Mouse (Mus musculus): ENCODE results near the gene Tmod1.

Gene Tmod1

DNA sequence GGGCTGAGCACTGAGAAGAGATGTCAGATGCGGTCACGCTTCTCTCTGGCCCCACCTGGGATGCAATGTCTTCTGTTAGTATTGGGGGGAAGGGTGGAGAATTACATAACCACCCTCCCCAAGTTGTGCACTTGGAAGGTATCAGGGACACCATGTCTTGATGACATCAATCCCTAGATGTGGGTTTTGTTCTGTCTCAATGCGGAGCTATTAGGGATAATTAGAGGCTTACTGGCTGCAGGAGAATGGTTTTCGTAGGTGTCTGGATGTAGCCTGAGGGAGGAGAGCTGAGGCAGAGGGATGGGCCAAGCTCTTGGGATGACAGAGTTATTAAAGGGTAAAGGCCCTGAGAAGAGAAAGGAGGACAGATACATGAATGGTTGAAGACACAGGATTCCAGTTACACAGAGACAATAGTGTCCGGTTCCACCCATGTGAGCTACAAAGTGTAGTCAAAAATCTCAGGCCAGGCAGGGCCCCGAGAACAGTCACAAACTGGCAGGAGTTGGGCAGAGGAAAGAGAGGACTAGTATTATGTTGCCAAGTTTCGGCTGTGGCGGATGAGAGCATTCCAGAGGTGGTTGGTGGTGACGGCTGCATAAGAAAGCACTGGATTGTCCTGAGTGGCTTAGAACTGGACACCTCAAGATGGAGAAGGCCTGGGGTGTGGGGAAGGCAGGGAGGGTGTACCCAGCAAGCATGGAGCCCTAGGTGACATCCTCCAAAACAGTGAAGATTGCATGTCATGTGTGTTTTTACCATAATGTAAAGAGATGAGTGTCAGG is 14.8 kb downstream of the Tmod1 start:
- DNase-seq (ENCODE audit: low spot score in 2 of 2) = no peak

DNA sequence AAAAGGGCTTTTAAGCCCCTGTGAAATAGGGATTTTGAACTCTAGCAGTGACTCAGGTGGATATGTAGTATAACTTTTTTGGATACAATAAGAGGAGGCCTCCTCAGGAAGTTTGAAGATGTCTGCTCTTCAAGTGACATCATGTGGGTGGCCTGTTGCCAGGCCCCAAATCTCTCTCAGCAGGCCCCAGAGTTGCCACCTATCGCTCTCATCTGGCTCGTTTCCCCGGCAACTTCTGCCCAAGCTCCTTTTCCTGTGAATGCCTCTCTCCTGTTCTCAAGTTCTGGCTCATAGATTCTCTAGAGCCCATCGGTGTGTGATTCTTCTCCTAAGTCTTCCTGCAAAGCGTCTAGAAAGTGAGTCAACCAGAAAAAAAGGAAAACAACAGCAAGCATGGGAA is 17.4 kb downstream of the Tmod1 start:
- DNase-seq (ENCODE audit: low spot score in 2 of 2) = no peak

DNA sequence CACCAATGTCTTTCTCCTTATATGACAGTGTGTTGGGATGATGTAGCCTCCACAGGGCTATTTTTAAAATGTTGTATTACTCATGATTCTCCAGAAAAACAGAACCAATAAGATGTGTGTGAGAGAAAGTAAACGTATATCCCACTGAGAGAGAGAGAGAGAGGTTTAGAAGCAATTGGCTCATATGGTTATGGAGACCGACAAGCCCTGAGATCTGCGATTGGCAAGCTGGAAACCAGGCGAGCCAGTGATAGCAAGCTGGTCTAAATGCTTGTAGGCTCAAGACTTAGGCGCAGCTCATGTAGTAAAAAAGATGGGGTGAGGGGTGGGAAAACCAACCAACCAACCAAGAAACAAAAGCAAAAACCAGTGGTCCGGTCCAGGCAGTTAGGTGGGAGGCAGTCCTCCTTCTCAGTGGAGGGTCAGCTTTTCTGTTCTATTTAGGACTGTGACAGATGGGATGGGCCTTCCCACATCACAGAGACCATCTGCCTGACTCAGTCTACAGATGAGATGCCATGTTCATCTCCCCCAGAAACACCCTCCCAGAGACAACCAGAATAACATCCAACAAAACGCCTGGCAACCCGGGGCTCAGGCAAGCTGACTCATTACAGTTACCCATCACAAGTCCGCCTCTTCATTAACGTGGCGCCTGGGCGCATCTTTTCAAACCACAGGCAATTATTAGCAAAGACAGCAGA is 22.7 kb downstream of the Tmod1 start:
- DNase-seq (ENCODE audit: low spot score in 2 of 2) = peak; percentile 53 to 78

DNA sequence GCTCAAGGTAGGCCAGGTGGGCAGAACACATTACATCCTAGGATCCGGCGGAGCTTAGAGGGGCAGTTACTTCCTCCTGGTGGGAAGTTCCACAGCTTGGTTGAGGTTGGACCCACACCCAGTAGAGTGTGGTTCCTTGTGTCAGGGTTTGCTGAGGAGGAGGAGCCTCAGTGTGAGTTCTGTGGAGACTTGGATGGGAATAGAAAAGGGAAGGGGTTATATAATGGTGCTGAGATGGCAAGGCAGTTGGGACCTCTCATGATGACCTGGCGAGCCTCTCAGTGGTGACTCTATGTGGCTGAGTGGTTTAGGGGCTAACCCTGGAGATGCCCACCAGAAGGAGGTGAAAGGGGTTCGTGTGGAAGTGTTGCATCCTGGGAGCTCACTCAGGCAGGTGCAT is 25.1 kb downstream of the Tmod1 start:
- DNase-seq (ENCODE audit: low spot score in 2 of 2) = no peak

DNA sequence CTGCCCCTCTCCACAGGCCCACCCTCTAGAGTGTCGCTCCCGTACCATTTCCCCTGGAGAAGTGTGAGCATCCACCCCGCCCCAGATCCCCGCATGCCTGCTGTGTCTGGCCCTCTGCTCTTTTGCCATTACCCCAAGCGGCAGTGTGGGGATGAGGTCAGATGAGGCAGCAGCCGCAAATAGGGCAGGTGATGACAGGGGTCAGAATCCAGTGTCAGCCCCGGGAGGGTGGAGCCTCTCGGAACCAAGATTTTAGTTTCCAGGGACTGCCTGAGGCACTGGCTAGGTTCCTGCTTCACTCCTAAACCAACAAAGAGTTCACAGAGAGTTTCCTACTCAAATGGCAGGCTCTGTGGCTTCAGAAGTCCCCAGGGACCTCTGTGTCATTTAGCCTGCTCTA is 25.5 kb downstream of the Tmod1 start:
- no peak for DNase-seq (ENCODE audit: low spot score in 2 of 2)

DNA sequence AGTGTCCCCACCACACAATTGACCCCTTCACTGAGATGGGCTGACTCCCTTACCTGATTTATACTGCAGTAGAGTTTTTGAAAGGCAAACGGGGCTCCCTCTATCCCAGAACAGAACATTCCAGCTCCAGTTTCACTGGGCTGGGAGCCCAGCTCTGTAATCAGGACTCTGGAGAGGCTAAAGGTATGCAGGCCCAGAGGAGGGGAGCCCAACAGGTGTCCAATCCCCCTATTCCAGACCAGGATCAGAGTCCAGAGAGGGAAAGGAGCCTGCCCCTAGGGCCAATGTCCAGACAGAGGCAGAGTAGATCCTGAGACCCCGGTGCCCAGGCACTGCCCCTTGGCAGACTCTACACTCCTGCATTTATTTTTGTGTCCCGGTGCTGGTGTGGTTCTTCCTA is 26.2 kb downstream of the Tmod1 start:
- no peak for DNase-seq (ENCODE audit: low spot score in 2 of 2)

DNA sequence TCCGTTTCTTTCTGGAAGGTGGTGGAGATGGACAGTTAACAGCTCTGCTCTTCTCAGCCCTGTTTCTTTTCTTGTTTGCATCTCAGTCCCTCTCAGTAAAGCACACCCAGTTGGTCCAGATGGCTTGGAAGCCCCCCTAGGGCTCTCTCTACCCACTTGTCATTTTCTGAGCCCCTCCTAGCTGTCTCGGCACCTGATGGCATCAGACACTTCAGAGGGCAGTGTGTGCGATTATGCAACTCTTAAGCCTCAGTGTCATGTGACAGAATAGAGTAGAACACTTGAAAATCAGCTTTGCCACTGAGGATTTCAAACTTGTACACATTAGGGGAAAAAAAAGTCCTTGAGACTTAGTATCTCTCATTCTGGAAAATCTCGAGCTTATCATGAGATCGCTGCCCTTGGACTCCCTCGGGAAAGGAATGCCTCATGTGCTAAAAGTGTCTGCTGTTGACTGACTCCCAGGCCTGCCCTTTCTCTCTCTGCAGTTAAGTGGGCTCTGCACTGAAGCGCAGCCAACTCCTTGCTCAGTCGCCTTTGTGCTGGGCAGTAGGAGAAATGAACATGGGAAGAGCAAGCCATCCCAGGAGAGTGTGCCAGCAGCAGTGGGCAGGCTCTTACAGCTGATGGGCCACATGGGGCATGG is 27.1 kb downstream of the Tmod1 start:
- DNase-seq (ENCODE audit: low spot score in 2 of 2) = no peak

DNA sequence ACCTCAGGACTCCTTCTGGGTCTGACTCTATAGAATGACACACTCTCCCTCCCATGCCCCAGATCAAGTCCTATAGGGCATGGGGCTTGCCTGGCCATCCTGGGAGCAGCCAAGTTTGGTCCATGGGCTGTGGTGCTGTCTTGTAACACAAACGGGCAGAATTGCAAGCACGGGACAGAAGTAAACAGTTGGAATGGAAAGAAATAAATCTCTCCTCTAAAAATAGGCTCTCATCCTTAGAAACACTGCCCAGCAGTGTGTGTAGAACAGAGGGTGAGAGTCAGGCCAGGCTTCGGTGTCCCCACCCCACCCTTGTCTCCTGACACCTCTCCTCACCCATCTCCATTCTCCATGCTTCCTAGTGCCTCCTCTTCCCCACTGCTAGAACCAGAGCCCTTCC is 29.3 kb downstream of the Tmod1 start:
- no peak for DNase-seq (ENCODE audit: low spot score in 2 of 2)

DNA sequence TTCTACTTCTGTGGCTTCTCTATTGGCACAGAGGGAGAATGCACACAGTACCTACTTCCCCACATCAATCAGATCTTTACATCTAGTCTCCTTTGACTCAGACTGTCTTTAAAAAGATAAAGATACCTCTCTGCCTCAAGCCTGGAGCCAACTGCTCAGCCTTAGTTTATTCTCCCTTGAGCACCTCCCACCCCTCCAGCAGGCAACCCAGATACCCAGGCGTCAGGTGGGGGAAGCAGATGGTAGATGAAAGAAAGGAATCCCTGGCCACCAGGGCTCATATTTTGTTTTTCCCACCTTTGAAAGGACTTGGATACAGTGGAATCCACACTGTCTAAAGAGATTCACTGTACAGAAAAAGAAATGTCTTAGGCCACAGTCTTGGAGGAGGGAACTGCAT is 29.8 kb downstream of the Tmod1 start:
- no peak for DNase-seq (ENCODE audit: low spot score in 2 of 2)

DNA sequence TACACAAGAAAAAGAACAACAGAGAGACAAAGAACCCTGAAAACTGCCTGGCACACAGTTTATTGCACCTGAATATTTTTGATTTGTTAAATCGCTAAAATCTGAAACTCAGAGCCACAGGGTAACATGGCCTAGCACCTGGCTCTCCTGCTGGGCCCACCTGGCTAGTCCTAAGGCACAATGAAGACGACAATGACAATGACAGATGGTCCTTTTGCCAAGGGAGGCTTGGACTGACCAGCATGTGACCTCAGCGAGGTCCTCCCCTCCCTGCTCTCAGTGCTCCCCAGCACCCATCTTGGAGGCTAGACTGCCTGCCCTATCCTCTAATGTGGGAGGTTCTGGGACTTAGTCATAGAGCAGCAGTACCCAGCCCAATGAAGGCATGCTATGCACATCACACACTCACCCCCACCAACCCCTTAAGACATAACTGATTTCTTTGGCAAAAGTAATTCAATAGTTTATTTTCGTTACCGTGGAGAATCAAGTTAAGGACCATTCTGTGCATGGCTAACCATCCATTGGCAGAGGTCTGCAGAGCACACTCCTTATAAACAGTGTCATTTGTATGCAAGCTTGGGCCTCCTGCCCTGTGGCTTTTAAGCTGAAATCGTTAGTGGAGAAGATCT is 31.2 kb downstream of the Tmod1 start:
- no peak for DNase-seq (ENCODE audit: low spot score in 2 of 2)

DNA sequence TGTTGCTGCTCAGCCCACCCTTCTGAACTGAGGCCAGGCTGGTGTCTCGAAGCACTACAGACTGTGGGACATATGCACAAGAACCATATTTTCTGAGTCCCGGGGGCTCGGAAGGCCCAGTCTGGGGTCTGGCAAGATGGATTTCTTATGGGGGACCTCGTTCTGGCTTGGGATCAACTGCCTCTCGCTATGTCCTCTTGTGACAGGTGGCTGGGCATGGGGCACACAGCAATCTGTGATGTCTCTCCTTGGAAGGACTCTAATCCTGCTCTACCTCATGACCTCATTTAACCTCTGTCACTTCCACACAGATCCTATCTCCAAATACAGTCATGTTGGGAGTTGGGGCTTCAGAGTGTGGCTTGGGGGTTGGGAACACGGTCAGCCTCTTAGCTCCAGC is 33.9 kb downstream of the Tmod1 start:
- no peak for DNase-seq (ENCODE audit: low spot score in 2 of 2)

DNA sequence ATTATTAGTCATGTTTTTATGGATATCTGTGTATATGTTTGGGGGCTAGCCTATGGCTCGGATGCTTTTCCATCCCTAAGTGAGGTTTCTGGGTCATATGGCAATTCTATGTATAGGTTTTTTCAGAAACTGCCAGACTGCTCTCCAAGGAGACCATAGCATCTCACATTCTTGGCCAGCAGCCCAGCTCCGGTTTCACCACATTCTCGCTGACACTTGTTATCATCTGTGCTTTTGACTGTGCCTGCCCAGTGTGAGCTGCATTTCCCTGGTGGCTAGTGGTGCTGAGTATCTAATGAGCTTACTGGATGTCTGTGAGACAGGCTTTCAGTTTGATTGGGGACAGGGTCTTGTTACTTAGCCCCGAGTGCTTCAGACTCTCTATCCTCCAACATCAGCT is 35.0 kb downstream of the Tmod1 start:
- no peak for DNase-seq (ENCODE audit: low spot score in 2 of 2)

DNA sequence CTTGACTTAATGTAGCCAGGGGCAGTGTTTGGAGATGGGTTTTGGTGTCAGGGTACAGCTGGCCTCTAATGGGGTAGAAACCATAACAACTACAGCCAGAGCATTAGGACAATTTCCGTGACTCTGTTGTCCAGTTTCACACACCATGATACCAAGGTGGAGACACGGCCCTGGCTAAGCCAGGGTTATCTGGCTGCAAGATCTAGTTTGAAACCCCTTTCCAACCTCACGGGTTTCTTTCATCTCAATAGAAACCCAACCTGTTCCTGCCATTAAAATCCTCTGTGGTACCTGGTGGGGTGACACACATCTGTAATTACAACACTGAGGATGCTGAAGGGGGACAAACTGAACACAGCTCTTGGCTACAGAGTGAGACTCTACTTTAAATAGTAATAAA is 36.9 kb downstream of the Tmod1 start:
- no peak for DNase-seq (ENCODE audit: low spot score in 2 of 2)

DNA sequence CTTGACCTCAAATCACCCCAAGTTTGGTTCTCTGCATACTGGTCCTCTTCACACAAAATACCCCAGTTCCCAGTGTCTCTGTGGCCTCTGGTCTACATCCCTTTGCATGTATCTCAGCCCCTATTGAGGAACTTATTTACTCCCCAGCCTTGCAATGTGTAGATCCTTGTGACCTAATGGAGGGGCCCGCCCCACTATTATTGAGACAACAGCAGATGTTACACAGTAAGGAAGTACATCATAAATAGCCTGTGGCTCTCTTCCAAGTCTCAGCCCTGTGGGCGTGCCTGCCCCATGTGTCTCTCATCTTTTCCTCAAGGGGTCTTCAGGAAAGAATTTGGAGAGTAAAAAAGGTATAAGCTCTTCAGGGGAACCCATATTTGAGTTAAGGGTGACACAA is 38.2 kb downstream of the Tmod1 start:
- no peak for DNase-seq (ENCODE audit: low spot score in 2 of 2)

DNA sequence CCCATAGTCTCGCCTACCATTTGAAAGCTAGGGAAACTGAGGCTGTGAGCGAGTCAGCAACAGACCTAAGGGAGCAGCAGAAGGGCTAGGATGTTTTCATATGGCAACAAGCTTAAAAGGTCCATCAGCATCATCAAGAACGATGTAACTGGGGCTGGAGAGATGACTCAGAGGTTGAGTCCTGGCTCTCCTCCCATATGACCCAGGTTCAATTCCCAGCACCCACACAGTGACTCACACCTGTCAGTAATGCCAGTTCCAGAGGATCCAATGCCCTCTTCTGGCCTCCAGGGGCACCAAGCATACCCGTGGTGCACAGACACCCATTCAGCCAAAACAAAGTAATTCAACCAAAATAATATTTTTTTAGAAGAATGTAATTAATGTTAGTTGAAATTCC is 41.5 kb downstream of the Tmod1 start:
- no peak for DNase-seq (ENCODE audit: low spot score in 2 of 2)

DNA sequence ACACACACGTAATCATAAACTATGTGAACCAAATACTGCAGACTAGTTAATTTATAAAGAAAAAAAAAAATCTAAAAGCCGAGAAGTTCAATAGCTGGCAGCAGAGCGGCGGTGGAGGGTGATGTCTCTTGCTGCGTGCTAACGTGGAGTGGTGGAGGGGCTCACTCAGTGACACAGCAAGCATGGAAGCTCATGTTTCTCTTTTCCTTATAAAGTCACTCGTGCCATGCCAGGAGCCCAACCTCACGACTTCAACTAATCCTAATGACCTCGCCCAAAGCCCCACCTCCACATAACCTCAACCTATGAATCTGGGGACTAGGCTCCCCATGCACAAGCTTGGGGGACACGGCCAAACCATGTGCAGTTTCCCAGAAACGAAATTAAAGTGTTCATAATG is 43.8 kb downstream of the Tmod1 start:
- no peak for DNase-seq (ENCODE audit: low spot score in 2 of 2)

DNA sequence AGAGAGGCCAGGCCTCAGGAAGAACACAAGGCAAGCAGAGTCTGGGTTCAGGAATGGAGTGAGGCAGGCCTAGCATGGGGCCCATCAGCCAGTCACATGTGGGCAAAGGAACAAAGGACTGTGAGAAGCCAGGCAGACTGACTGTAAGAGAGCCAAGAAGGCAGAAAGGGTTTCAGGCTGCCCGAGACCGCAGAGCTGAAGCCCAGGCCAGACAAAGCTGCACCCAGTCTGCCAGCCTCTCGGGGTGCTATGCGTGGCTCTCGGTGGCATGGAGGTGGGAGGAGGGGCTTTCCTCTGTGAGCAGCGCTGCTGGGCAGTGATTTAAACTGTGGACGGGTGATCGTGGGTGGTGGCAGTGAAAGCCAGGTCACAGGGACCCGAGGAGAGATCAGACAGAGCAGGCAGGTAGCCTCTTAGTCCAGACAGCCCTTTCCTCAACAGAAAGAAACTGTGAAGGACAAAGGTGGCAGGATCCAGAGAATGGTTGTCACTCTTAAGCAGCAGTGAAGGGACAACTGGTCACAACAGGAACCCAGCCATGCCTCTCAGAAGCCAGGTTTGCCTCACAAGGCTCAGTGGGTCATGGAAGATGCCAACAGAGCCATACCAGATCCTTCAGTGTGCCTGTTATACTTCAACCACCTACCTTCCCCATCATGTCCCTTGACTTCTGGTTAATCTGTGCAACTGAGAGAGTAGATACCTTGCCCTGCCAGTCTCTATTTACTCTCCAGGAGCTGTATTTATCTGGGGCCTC is 45.9 kb downstream of the Tmod1 start:
- no peak for DNase-seq (ENCODE audit: low spot score in 2 of 2)

DNA sequence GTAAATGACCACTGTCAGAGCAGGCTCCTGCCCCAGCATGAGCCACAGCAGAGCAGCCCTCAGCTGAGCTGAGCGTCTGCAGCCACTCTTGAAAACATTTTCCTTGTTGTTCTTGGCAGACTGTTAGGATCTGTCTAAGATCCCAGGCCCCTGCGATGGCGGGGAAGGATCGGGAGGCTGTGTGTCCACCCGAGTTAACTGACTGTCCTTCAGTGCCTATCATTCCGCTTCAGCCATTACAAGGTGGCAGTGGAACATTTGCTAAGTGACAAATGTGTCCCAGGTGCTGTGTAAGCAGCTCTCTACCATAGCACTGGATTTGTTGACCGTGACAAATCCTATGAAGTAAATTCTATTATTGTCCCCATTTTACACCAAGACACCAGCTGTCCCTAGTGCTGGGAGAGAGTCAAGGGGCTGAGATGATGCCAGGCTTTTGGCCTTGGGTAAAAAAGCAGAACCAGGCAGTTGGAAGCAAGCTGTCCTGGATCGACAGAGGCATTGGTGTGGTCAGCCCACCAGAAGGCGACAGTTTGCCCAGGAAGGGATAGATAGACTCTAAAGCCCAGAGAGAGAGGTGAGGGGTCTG is 46.6 kb downstream of the Tmod1 start:
- no peak for DNase-seq (ENCODE audit: low spot score in 2 of 2)

DNA sequence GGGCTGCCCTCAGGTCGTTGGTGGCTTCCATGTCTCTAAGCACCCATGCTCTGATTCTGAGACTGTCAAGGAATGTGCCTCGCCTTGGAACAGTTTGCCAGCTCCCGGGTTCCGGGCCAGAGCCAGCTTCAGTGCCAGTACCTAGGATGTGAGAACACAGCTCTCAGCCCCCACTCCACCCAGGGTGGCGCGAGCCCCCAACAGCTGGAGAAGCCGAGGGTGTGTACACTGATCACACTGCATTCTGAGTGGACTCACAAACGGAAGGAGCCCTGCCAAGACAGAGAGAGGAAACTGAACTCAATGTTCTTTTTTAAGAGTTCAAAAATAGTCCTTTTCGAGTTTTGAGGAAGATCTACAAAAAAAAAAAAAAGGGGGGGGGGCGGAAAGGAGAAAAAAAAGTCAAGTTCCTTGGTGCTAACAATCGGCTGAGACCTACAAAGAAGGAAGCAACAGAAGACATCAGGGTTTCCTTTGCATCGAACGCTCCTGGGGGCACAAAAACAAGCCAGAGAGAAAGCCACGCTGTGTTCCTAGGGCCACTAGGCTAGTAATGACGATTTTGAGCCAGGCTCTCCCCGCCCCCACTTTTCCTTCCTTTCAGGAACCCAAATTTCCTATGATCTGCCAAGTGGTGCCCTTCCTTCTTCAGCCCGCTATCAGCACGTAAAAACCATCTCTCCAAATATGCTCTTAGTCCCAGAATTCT is 48.1 kb downstream of the Tmod1 start:
- DNase-seq (ENCODE audit: low spot score in 2 of 2) = peak; percentile 30 to 64

DNA sequence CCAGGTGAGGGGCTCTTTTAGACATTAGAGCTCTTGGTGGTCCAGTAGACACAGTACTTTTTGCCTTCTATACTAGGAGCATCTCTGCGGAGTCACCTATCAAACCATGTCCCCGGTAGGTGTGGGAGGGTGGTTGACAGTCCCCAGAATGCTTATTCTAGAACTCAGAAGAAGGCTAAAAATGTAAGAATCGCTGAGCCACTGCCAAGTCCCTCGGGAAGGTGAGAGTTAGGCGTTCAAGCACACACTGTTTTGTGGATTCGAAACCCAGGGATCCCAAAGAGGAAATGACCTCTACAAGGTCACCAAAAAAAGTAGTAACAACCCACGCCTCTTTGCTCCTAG is 48.7 kb downstream of the Tmod1 start:
- peak; percentile 27 to 58 for DNase-seq (ENCODE audit: low spot score in 2 of 2)

DNA sequence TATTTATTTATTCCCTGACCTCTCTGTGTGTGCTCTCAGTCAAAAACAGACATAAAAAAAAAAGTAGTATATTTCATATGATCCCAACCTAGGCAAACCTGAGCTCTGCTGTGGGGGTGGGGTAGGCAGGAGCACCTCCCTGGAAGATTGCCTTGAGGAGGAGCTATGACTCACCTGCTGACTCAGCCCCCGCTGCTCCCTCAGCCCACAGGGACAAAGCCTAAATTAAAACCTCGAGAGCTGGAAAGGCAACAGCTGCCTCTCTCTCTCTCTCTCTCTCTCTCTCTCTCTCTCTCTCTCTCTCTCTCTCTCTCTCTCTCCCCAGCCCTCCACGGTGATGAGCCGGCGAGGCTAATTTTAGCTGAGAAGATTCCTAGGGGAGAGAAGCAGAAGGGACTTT is 49.1 kb downstream of the Tmod1 start:
- peak; percentile 62 to 74 for DNase-seq (ENCODE audit: low spot score in 2 of 2)
